Mouse (Mus musculus) limb, embryonic 11.5 days (tissue): ENCODE measurements around the gene Itga1. TPM values are rescaled to one million over a fixed set of nuclear protein-coding genes. Genes with fewer than 3 reads are reported as not detected.

Source experiments
- ATAC-seq: fragments of 200-750 bp; cut with Nextera tagmentation; 2 replicates; pipeline ENCODE4 v1.8.0; 2017; ENCODE audit warnings: low read depth; ENCODE audit not compliant: insufficient number of reproducible peaks, low FRiP score, low TSS enrichment
- DNase-seq: peaks from one replicate; pipeline ENCODE4 v3.0.0-alpha.2; 2015; ENCODE audit warnings: low spot score
- H3K27ac ChIP-seq: fragments of 300-500 bp; sonication (generic); replicated peaks from 2 replicates; pipeline ENCODE4 v1.5.1; 2014; ENCODE audit warnings: low read depth, mild to moderate bottlenecking, low read length
- H3K27me3 ChIP-seq: fragments of 300-500 bp; sonication (generic); 2 replicates; pipeline ENCODE4 v1.6.1; 2014; ENCODE audit warnings: mild to moderate bottlenecking, low read length, mixed read lengths; ENCODE audit not compliant: control insufficient read depth, insufficient read depth
- H3K36me3 ChIP-seq: fragments of 300-500 bp; sonication (generic); 2 replicates; pipeline ENCODE4 v1.6.1; 2014; ENCODE audit warnings: mild to moderate bottlenecking, low read length, moderate library complexity, mixed read lengths; ENCODE audit not compliant: control insufficient read depth, insufficient read depth
- H3K4me1 ChIP-seq: fragments of 300-500 bp; sonication (generic); 2 replicates; pipeline ENCODE4 v1.6.1; 2014; ENCODE audit warnings: low read length, mixed read lengths; ENCODE audit not compliant: control insufficient read depth, insufficient read depth
- H3K4me2 ChIP-seq: fragments of 300-500 bp; sonication (generic); 2 replicates; pipeline ENCODE4 v1.6.1; 2014; ENCODE audit warnings: low read depth, mild to moderate bottlenecking, moderate library complexity; ENCODE audit not compliant: severe bottlenecking
- H3K4me3 ChIP-seq: fragments of 300-500 bp; sonication (generic); 2 replicates; pipeline ENCODE4 v1.5.1; 2014; ENCODE audit warnings: low read depth, low read length
- H3K9ac ChIP-seq: fragments of 300-500 bp; sonication (generic); 2 replicates; pipeline ENCODE4 v1.6.1; 2014; ENCODE audit warnings: mild to moderate bottlenecking, low read length
- H3K9me3 ChIP-seq: fragments of 300-500 bp; sonication (generic); 2 replicates; pipeline ENCODE4 v1.6.1; 2016; ENCODE audit warnings: low read length; ENCODE audit not compliant: control insufficient read depth
- WGBS: fragments of 180-500 bp; shearing (Covaris S2); extraction: QIAGEN DNeasy Blood & Tissue Kit; methylation state at CpG from one replicate; pipeline ENCODE4 v1.1.7; 2014; 5-methylcytosine and 5-hydroxymethylcytosine counted together
- polyA plus RNA-seq: library from polyadenylated mRNA; unstranded; fragments of >200 nt; fragmentation: Nextera tagmentation; extraction: Ambion mirVana; gene quantifications from 2 replicates; pipeline ENCODE4 v1.2.1, GENCODE M21; 2014

Gene Itga1
- polyA plus RNA-seq, 1 experiment from 2014 or later: 3.3 TPM

DNA sequence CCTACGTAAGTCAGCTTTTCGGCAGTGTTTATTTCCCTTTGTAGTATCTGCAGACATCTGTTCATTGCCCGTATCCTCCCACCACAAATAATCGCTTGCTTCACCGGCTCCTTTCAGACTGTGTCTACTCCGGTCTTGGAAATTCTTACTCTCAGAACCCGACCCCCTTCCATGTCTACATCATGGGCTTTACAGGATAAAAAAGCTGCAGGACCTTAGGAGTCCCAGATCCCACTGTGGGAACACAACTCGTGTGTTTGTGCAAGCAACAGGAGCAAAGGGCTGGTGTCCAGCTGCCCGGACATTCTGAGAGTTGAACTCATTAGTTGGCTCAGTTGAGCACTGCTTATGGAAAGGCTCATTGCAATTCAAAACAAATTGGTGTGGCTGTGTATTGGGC lies 47.0 kb downstream of the Itga1 start:
- Histone ChIP-seq H3K27ac (no peak overlapping the region), H3K9me3 (no peaks in the 10 kb centered on the region), H3K4me3 (no peak overlapping the region), H3K36me3 (no peaks in the 10 kb centered on the region), H3K9ac (no peak overlapping the region), H3K4me1 (peaks cover 3% of the 10 kb centered on the region; the same call in 1 of the 2 replicates), H3K27me3 (no peaks in the 10 kb centered on the region), H3K4me2 (no peak overlapping the region)
- WGBS: 55% methylated on average over 9 of the region's 9 CpGs
- no peak for ATAC-seq
- DNase-seq: no peak

DNA sequence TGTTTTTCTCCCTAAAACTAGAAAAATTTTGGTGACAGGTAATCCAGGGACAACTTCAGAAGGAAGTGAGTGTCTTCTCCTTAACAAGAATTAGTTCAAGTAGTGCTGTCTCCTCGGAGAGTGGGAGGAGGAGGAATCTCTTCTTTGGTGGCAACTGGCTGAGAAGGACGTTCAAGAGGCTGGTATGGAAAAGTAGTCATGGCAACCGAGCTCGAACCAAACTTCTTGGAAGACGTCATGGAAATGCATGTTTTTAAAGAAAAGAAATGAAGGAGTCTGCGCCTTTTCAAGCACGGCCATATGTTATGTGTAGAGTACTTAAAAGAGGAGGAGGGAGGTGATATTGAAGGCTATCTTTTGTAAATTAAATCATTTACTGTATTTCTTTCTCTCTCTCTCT lies 49.2 kb downstream of the Itga1 start:
- Histone ChIP-seq H3K4me1 (peaks cover 3% of the 10 kb centered on the region; the same call in 1 of the 2 replicates), H3K9me3 (no peaks in the 10 kb centered on the region), H3K36me3 (no peaks in the 10 kb centered on the region), H3K27ac (no peak overlapping the region), H3K9ac (no peak overlapping the region), H3K4me2 (no peak overlapping the region), H3K4me3 (no peak overlapping the region), H3K27me3 (no peaks in the 10 kb centered on the region)
- DNase-seq: no peak
- ATAC-seq: no peak
- 82% methylated on average over 7 of the region's 7 CpGs for WGBS

DNA sequence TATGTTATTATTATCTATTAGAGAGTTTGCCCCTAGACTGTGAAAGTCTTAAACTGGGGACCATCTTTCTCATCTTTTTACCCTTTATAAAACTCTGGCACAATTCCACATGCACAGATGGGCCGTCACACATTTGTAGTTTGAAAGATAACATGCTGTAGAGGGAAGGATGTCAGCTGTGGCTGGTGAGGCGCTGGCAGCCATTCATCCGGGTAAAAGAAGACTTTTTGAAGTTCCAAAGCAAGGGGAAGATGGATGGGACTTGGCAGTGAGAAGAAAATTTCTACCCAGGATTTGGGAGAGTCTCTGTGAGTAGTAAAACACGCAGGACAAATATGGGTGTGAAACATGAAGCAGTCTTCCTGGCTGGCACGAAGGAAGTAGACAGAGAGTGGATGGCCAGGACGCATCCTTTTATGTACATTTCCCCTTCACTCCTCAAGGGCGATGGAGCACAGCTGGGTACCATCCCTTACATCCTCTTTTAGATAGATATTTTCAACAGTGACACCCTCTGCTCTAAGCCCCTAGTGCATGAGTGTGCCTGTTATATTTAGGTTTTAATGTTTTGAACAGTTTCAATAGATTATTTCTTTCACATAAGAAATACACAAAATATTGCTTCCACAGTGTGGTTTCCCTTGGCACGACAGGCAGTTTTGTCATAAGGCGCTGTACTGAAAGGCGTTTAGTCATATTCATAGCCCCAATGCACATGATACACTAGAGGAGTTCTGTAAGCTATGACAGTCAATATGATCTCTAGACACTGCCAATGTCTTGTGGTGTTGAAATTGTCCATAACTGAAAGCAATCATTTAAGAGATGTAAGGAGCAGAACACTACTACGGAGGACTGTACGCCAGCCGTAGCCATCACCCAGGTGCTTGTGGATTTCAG lies 50.9 kb downstream of the Itga1 start:
- DNase-seq: no peak
- H3K9ac ChIP-seq: no peak overlapping the region
- no peaks in the 10 kb centered on the region for H3K27me3 ChIP-seq
- H3K4me1 ChIP-seq: peaks cover 3% of the 10 kb centered on the region; the same call in 1 of the 2 replicates
- H3K9me3 ChIP-seq: no peaks in the 10 kb centered on the region
- no peak overlapping the region for H3K4me3 ChIP-seq
- H3K4me2 ChIP-seq: no peak overlapping the region
- ATAC-seq: no peak
- H3K36me3 ChIP-seq: no peaks in the 10 kb centered on the region
- H3K27ac ChIP-seq: no peak overlapping the region
- 87% methylated on average over 13 of the region's 13 CpGs for WGBS

DNA sequence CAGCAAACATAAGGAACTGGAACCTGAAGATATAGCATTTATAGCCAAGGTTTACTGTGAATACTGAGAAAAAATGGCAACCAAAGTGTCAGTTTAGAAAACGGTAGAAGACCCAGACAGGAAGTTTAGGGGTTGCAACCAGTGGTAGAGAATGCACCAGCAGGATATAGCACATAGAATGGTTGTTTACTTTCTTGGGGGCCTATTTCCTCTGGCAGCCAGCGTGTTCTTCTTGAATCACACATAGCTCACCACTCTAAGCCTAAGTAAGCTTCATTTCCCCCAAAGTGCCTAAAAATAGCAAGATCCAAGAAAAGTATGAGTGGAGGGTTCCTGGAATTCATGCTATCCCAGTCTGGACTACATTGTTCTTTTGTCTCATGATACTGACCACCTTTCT lies 59.1 kb downstream of the Itga1 start:
- Histone ChIP-seq H3K4me1 (no peaks in the 10 kb centered on the region), H3K27me3 (no peaks in the 10 kb centered on the region), H3K9ac (no peak overlapping the region), H3K36me3 (no peaks in the 10 kb centered on the region), H3K9me3 (no peaks in the 10 kb centered on the region), H3K4me3 (no peak overlapping the region), H3K27ac (no peak overlapping the region), H3K4me2 (no peak overlapping the region)
- no peak for DNase-seq
- 74% methylated on average over 2 of the region's 2 CpGs for WGBS
- no peak for ATAC-seq

DNA sequence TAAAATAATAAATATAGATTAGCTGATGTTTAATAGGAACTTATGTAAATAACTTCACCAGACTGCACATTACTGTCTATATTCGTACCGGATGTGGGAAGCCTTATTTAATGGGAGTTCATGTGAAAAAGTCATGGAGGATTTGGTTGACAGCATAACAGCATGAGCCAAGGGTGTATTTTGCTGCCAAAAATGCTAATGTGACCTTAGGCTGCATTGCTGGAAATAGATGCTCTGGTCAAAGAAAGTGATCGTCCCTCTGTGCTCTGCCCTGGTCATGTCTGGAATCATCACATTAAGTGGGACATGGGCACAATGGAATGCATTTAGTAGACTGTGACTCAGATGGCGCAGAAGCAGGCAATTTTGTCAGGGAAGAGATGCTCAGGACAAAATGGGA lies 64.5 kb downstream of the Itga1 start:
- Histone ChIP-seq H3K4me2 (no peak overlapping the region), H3K4me3 (no peak overlapping the region), H3K4me1 (no peaks in the 10 kb centered on the region), H3K9me3 (no peaks in the 10 kb centered on the region), H3K9ac (no peak overlapping the region), H3K27me3 (no peaks in the 10 kb centered on the region), H3K27ac (no peak overlapping the region), H3K36me3 (no peaks in the 10 kb centered on the region)
- ATAC-seq (no peak), DNase-seq (no peak)
- 89% methylated on average over 4 of the region's 4 CpGs for WGBS

DNA sequence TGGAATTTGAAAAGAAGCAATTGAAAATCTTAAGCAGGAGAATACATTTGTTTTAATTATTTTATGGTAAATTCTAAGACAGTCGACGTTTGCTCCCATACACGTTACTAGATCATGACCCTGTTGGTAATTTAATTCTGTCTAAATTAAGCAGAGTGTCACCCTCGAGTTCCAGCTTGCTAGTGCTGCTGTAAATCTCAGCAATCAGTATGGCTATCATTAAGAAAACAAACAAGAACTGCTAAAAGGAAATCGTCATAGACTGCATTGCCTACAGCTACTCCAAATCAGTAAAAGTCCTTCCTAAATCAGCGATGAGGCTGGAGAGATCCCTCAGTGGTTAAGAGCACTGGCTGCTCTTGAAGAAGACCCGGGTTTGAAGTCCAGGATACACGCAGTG lies 66.4 kb downstream of the Itga1 start:
- H3K27ac ChIP-seq: no peak overlapping the region
- H3K9ac ChIP-seq: no peak overlapping the region
- H3K4me1 ChIP-seq: no peaks in the 10 kb centered on the region
- H3K36me3 ChIP-seq: no peaks in the 10 kb centered on the region
- WGBS: 62% methylated on average over 8 of the region's 8 CpGs
- H3K27me3 ChIP-seq: no peaks in the 10 kb centered on the region
- DNase-seq (no peak), ATAC-seq (no peak)
- no peak overlapping the region for H3K4me3 ChIP-seq
- H3K4me2 ChIP-seq: no peak overlapping the region
- no peaks in the 10 kb centered on the region for H3K9me3 ChIP-seq

DNA sequence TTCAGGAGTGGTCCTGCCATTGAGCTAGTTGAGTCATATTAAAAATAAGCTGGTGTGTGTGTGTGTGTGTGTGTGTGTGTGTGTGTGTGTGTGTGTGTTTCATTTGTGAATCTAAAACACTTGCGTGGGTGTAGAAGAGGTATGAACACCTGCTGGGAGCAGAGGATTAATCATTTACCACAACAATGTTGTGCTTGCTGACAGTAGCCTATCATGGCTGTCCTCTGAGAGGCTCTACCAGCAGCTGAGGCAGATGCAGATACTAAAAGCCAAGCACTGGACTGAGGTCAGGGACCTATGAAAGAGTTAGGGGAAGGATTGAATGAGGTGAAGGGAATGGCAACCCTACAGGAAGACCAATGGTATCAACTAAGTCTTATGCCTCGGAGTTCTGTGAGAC lies 68.6 kb downstream of the Itga1 start:
- ATAC-seq: no peak

DNA sequence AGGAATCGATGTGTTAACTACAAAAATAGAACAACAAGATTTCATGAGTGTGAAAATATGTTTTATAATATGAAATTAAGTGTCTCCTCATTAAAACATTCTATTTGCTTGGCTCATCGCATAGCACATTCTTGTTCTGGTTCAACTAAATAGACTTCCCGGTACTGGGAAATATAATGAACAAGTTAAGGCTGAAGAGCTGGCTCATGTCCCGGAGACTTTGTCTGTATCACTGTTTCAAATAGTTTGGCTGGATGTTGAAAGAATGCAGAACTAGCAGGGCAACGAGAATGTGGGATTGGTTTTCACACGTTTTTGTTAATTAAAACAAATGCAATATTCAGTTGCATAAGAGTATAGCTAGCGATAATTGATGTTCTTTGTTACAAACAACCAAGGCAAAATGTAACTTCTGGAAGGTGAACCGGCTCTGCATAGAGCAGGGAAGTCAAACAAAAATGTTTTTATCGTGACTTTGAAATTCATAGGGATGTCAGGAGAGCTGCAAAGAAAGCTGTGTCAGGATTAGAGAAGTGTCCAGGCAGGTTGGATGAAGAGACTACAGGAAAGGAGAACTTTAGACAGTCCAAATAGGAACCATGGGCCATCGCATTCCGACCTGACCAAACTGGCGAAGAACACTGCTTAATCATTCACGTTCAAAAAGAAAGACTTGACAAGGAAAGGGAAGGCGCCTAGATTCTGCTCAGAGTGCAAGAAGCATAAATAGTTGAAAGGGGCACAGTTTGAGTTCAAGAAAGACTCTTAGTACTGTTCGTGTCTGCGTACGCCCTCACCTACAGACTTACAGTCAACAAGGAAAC lies 70.4 kb downstream of the Itga1 start:
- Histone ChIP-seq H3K4me1 (no peaks in the 10 kb centered on the region), H3K4me3 (no peak overlapping the region), H3K27me3 (no peaks in the 10 kb centered on the region), H3K9me3 (no peaks in the 10 kb centered on the region), H3K36me3 (no peaks in the 10 kb centered on the region), H3K9ac (no peak overlapping the region), H3K27ac (no peak overlapping the region), H3K4me2 (no peak overlapping the region)
- ATAC-seq (no peak), DNase-seq (no peak)
- WGBS: 88% methylated on average over 17 of the region's 17 CpGs

More for the DNA sequence above, 68.6 kb downstream of the Itga1 start:
- H3K4me3 ChIP-seq: no peak overlapping the region
- no peak for DNase-seq
- no peaks in the 10 kb centered on the region for H3K9me3 ChIP-seq
- no peaks in the 10 kb centered on the region for H3K27me3 ChIP-seq
- H3K4me1 ChIP-seq: no peaks in the 10 kb centered on the region
- H3K36me3 ChIP-seq: no peaks in the 10 kb centered on the region
- WGBS: 84% methylated on average over 2 of the region's 2 CpGs
- no peak overlapping the region for H3K9ac ChIP-seq
- H3K4me2 ChIP-seq: no peak overlapping the region
- H3K27ac ChIP-seq: no peak overlapping the region
